Mouse (Mus musculus) liver, embryonic 14.5 days (tissue): ENCODE data around the gene Macrod1.

ENCODE experiments used
- CTCF ChIP-seq: IDR thresholded peaks from 2 replicates; pipeline ENCODE4 v1.5.1; 2016; ENCODE audit warnings: antibody characterized with exemption, low read depth, control low read depth
- EP300 ChIP-seq: IDR thresholded peaks from 2 replicates; pipeline ENCODE4 v1.6.1; 2016; ENCODE audit warnings: antibody characterized with exemption, low read depth

DNA sequence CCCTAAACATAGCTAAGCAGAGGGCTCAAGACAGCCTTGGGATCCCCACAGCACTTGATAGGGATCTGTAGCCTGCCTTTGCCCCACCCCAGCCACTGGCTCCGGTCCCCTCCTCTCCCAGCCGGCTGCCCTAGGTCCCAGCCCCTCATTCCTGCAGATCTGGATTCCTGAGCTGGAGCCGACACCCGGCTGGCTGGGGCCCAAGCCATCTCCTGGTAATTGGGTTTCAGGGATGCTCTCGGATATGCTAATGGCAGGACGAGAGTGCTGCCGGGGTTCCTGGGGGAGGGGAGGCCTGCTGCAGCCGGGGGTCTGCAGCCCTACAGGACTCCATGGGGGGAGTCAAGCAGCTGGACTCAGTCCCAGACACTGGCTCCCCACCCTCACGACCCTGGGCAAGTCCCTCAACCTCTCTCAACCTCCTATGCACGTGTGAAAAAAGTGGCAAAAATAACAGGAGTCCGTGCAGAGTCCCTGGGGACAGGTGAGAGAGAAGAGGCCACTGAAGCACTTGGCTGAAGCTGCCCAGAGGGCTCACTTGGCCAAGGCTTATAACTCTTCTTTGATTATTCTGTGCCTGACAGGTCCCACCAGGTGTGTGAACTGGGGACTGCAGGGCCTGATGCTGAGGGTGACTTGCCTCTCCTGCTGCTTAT, 119.6 kb downstream of the Macrod1 start:
- no peak for TF ChIP-seq EP300
- no peak for TF ChIP-seq CTCF
